Mouse (Mus musculus): ENCODE data around the gene Iba57.

Gene Iba57

GRCm38 (mm10) chr11:59163255-59164236 is at the start of gene Iba57:
Gene Iba57 (minus strand): TSS chr11:59163739.
- DNase-seq: peak; percentile 95 to 98

GRCm38 (mm10) chr11:59212892-59213494 is 49.5 kb upstream of the Iba57 start:
- no peak for DNase-seq

GRCm38 (mm10) chr11:59212320-59212719 is 48.8 kb upstream of the Iba57 start:
- peak; percentile 50 to 57 for DNase-seq

GRCm38 (mm10) chr11:59211561-59211960 is 48.0 kb upstream of the Iba57 start:
- DNase-seq: peak in 1 of 2 experiments; percentile 19

- no peak for DNase-seq
Observed at GRCm38 (mm10) chr11:59210020-59210419, 46.5 kb upstream of the Iba57 start.

- no peak for DNase-seq
Observed at GRCm38 (mm10) chr11:59209580-59209979, 46.0 kb upstream of the Iba57 start.

GRCm38 (mm10) chr11:59209003-59209441 is 45.5 kb upstream of the Iba57 start:
- peak; percentile 41 to 53 for DNase-seq

GRCm38 (mm10) chr11:59208153-59208831 is 44.8 kb upstream of the Iba57 start, which contains the start of gene 2310033P09Rik:
Gene 2310033P09Rik (plus strand): TSS chr11:59208321.
- peak; percentile 90 to 92 for DNase-seq

- peak; percentile 91 to 92 for DNase-seq
Observed at GRCm38 (mm10) chr11:59202081-59202995, 38.8 kb upstream of the Iba57 start, which contains the start of gene Mrpl55. Gene Mrpl55 (plus strand): TSS chr11:59202486.

- DNase-seq: no peak
Observed at GRCm38 (mm10) chr11:59201216-59202002, 37.9 kb upstream of the Iba57 start.

- no peak for DNase-seq
Observed at GRCm38 (mm10) chr11:59196230-59196629, 32.7 kb upstream of the Iba57 start.

GRCm38 (mm10) chr11:59192059-59192386 is 28.5 kb upstream of the Iba57 start, which contains the start of gene Guk1:
Gene Guk1 (minus strand): TSS chr11:59192212.
- no peak for DNase-seq

- DNase-seq: peak; percentile 87 to 92
Observed at GRCm38 (mm10) chr11:59191231-59192058, 27.9 kb upstream of the Iba57 start.

GRCm38 (mm10) chr11:59187706-59188105 is 24.2 kb upstream of the Iba57 start:
- no peak for DNase-seq

- no peak for DNase-seq
Observed at GRCm38 (mm10) chr11:59185490-59185889, 22.0 kb upstream of the Iba57 start.

GRCm38 (mm10) chr11:59183821-59184220 is 20.3 kb upstream of the Iba57 start:
- peak in 1 of 2 experiments; percentile 23 for DNase-seq

- DNase-seq: no peak
Observed at GRCm38 (mm10) chr11:59182864-59183331, 19.4 kb upstream of the Iba57 start, which contains the start of gene Gjc2. Gene Gjc2 (minus strand): TSS chr11:59183213.

GRCm38 (mm10) chr11:59176921-59177320 is 13.4 kb upstream of the Iba57 start:
- DNase-seq: no peak

GRCm38 (mm10) chr11:59176475-59176874 is 12.9 kb upstream of the Iba57 start:
- DNase-seq: no peak
